Mouse (Mus musculus) forebrain, embryonic 11.5 days (tissue): Measurements from ENCODE around the gene Iqschfp. TPM values are rescaled to one million over a fixed set of nuclear protein-coding genes. Genes with fewer than 3 reads are reported as not detected.

Experiments
- ATAC-seq: fragments of 200-750 bp; cut with Nextera tagmentation; replicated peaks from 2 replicates; pipeline ENCODE4 v1.8.0; 2017; ENCODE audit warnings: moderate TSS enrichment; ENCODE audit not compliant: low FRiP score
- DNase-seq: peaks from one replicate; pipeline ENCODE4 v3.0.0-alpha.2; 2017; ENCODE audit warnings: low spot score
- H3K27ac ChIP-seq: fragments of 300-500 bp; sonication (generic); 2 replicates; pipeline ENCODE4 v1.5.1; 2014; ENCODE audit warnings: low read depth, low read length
- H3K27me3 ChIP-seq: fragments of 300-500 bp; sonication (generic); 2 replicates; pipeline ENCODE4 v1.6.1; 2014; ENCODE audit warnings: mild to moderate bottlenecking, low read length, mixed read lengths; ENCODE audit not compliant: control insufficient read depth, insufficient read depth
- H3K36me3 ChIP-seq: fragments of 300-500 bp; sonication (generic); 2 replicates; pipeline ENCODE4 v1.6.1; 2014; ENCODE audit warnings: mild to moderate bottlenecking, low read length, moderate library complexity, mixed read lengths; ENCODE audit not compliant: control insufficient read depth, insufficient read depth
- H3K4me1 ChIP-seq: fragments of 300-500 bp; sonication (generic); replicated peaks from 2 replicates; pipeline ENCODE4 v1.6.1; 2014; ENCODE audit warnings: low read length, mixed read lengths; ENCODE audit not compliant: control insufficient read depth, insufficient read depth
- H3K4me2 ChIP-seq: fragments of 300-500 bp; sonication (generic); 2 replicates; pipeline ENCODE4 v1.6.1; 2014; ENCODE audit warnings: low read depth, mild to moderate bottlenecking, low read length, moderate library complexity, mixed read lengths; ENCODE audit not compliant: severe bottlenecking
- H3K4me3 ChIP-seq: fragments of 300-500 bp; sonication (generic); 2 replicates; pipeline ENCODE4 v1.5.1; 2014; ENCODE audit warnings: low read depth, low read length
- H3K9ac ChIP-seq: fragments of 300-500 bp; sonication (generic); 2 replicates; pipeline ENCODE4 v1.6.1; 2014; ENCODE audit warnings: low read length
- H3K9me3 ChIP-seq: fragments of 300-500 bp; sonication (generic); 2 replicates; pipeline ENCODE4 v1.6.1; 2016; ENCODE audit warnings: low read length, mixed read lengths; ENCODE audit not compliant: control insufficient read depth
- WGBS: fragments of 180-500 bp; shearing (Covaris S2); extraction: QIAGEN DNeasy Blood & Tissue Kit; methylation state at CpG from one replicate; pipeline ENCODE4 v1.1.7; 2014; 5-methylcytosine and 5-hydroxymethylcytosine counted together
- polyA plus RNA-seq: library from polyadenylated mRNA; unstranded; fragments of >200 nt; fragmentation: Nextera tagmentation; extraction: Ambion mirVana; gene quantifications from 2 replicates; pipeline ENCODE4 v1.2.1, GENCODE M21; 2014

Iqschfp gene
- polyA plus RNA-seq, 1 experiment from 2014 or later, result 1.3 TPM

DNA sequence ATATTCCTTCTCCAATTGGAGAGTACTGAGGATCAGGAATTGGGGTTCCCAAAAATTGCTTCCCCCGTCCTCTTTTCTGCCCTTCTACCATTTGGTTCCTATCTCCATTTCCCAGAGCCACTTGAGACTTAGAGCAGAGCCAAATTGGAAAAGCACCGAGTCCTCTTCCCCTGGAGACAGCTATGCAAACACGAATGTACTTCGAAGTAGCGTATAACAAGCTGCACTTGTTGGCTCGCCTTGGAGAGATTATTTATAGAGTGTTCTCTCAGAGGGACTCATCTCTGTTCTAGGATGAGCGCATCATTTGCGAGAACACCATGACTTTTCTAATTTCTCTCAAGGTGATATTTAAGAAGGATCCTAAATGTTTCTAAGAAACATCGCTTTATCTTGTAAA, 710.9 kb downstream of the Iqschfp start:
- H3K4me2 ChIP-seq, result no peak overlapping the region
- H3K36me3 ChIP-seq, result no peaks in the 10 kb centered on the region
- H3K4me3 ChIP-seq, result no peak overlapping the region
- no peak overlapping the region for H3K27ac ChIP-seq
- no peaks in the 10 kb centered on the region for H3K4me1 ChIP-seq
- DNase-seq (no peak), ATAC-seq (no peak)
- no peaks in the 10 kb centered on the region for H3K9me3 ChIP-seq
- WGBS, result 92% methylated on average over 9 of the region's 9 CpGs
- no peaks in the 10 kb centered on the region for H3K27me3 ChIP-seq
- H3K9ac ChIP-seq, result no peak overlapping the region

DNA sequence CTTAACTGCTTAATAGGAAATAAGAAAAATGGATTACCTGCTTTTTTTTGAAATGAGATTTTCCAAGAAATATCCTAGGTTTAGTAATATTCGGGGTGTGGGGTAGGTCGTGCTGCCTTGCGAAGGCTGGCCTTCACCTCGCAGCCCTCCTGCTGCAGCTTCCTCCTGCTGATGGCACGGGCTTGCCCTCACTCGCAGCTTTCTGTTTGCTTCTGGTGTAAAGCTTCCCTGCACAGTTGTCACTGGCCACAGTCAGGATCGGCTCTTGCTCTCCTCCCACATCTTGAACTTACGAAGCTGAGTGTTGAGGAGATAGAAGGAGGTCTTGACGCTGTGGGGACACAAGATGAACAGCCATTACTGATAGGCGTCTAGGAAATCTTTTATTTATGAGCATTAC, 712.4 kb downstream of the Iqschfp start:
- H3K4me3 ChIP-seq, result no peak overlapping the region
- H3K4me1 ChIP-seq, result no peaks in the 10 kb centered on the region
- H3K4me2 ChIP-seq, result no peak overlapping the region
- H3K9me3 ChIP-seq, result no peaks in the 10 kb centered on the region
- 77% methylated on average over 10 of the region's 10 CpGs for whole genome bisulfite sequencing
- ATAC-seq, result no peak
- no peak for DNase-seq
- no peaks in the 10 kb centered on the region for H3K27me3 ChIP-seq
- H3K36me3 ChIP-seq, result no peaks in the 10 kb centered on the region
- H3K9ac ChIP-seq, result no peak overlapping the region
- H3K27ac ChIP-seq, result no peak overlapping the region

DNA sequence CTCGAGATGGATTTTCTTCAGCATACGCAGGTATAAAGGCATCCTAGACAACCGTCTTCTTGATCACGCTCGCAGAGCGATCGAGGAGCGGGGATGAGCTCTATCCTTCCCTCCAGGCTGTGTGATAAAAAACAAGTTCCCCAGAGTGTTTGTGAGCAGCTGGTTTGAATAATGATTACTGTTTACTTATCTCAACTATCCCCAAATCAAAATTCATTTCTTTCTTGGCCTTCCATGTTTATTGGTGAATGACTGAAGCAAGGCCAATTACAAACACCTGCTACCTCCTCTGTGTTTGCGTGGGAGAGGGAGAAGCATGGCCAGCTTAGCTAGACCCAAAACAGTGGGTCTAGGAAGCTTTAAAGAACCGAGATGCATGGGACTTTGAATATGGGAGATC, 712.9 kb downstream of the Iqschfp start:
- Histone ChIP-seq H3K27me3 (no peaks in the 10 kb centered on the region), H3K4me1 (no peaks in the 10 kb centered on the region), H3K9me3 (no peaks in the 10 kb centered on the region), H3K4me2 (no peak overlapping the region), H3K36me3 (no peaks in the 10 kb centered on the region), H3K9ac (no peak overlapping the region), H3K27ac (no peak overlapping the region), H3K4me3 (no peak overlapping the region)
- DNase-seq (no peak), ATAC-seq (no peak)
- WGBS, result 87% methylated on average over 10 of the region's 10 CpGs

DNA sequence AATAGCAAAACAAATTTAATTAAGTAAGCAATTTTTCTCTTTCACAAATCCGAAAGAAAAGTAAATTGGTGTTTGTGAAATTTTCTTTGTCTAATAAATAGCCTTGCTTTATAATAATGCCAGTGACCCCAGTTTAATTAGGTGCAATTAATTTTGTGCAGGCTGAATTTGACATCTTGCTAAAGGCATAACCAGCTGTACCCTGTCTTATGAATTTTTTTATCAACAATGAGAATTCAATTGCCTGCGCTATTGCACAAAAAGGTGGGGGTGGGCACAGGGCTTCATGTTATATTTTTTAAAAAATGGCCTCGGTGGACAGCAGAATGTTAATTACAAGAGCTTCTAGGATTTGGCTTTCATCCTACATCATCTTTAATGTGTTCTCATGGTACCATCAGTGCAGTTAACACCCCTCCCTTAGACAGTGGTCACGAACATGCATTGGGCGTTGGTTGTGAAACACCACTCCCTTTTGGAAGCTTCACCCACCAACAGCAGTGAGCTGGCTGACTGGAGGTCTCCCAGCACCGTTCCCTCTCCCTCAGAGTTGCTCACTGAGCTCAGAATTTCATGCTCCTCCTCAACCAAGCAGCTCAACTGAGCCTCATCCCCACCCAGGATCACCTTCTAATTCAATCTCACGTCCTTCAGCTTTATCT, 714.0 kb downstream of the Iqschfp start:
- no peak for DNase-seq
- ATAC-seq, result no peak
- no peaks in the 10 kb centered on the region for H3K27me3 ChIP-seq
- H3K9ac ChIP-seq, result no peak overlapping the region
- H3K27ac ChIP-seq, result no peak overlapping the region
- H3K4me1 ChIP-seq, result no peaks in the 10 kb centered on the region
- no peaks in the 10 kb centered on the region for H3K9me3 ChIP-seq
- H3K4me2 ChIP-seq, result no peak overlapping the region
- WGBS, result 81% methylated on average over 7 of the region's 7 CpGs
- no peaks in the 10 kb centered on the region for H3K36me3 ChIP-seq
- no peak overlapping the region for H3K4me3 ChIP-seq

DNA sequence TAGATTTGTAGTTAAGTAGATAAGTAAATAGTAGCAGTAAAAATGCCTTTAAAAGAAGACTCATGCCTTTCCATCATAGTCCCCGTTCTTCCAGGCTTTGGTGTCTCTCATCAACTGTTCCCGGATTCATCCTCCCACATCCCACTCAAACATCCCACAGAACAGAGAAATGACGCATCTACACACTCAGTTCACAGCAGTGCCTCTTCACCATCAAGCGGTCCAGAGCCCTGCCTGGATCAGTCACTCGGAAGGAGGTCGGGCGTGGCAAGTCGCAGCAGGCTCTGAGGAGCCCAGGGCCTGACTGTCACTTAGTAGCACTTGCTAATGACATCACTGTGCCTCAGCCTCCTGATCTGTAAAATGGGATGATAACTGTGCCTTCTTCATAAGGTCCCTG, 714.7 kb downstream of the Iqschfp start:
- Histone ChIP-seq H3K36me3 (no peaks in the 10 kb centered on the region), H3K9me3 (no peaks in the 10 kb centered on the region), H3K27ac (no peak overlapping the region), H3K4me2 (no peak overlapping the region), H3K4me3 (no peak overlapping the region), H3K4me1 (no peaks in the 10 kb centered on the region), H3K9ac (no peak overlapping the region), H3K27me3 (no peaks in the 10 kb centered on the region)
- WGBS, result 95% methylated on average over 8 of the region's 8 CpGs
- DNase-seq, result no peak
- no peak for ATAC-seq

DNA sequence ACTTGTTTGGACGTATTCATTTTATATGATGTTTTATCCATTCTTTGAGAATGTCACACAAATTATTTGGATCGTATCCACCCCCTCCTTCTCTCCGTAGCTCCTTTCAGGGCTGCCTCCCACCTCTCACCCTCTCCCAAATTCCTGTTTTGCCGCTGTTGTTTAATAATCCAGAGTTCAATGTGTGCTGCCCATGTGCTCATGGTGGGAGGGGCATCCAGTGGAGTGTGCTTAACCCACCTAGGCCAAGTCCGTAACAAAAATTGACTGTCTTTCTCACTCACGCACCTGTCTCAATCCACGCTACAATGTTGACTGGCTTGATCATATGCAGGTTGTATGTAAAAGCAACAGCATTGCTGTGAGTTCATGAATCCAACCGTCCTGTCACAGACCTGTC, 715.3 kb downstream of the Iqschfp start:
- 92% methylated on average over 8 of the region's 8 CpGs for WGBS
- no peak overlapping the region for H3K4me3 ChIP-seq
- no peak overlapping the region for H3K27ac ChIP-seq
- H3K36me3 ChIP-seq, result no peaks in the 10 kb centered on the region
- ATAC-seq (no peak), DNase-seq (no peak)
- no peak overlapping the region for H3K4me2 ChIP-seq
- H3K27me3 ChIP-seq, result no peaks in the 10 kb centered on the region
- H3K9me3 ChIP-seq, result no peaks in the 10 kb centered on the region
- no peak overlapping the region for H3K9ac ChIP-seq
- no peaks in the 10 kb centered on the region for H3K4me1 ChIP-seq

DNA sequence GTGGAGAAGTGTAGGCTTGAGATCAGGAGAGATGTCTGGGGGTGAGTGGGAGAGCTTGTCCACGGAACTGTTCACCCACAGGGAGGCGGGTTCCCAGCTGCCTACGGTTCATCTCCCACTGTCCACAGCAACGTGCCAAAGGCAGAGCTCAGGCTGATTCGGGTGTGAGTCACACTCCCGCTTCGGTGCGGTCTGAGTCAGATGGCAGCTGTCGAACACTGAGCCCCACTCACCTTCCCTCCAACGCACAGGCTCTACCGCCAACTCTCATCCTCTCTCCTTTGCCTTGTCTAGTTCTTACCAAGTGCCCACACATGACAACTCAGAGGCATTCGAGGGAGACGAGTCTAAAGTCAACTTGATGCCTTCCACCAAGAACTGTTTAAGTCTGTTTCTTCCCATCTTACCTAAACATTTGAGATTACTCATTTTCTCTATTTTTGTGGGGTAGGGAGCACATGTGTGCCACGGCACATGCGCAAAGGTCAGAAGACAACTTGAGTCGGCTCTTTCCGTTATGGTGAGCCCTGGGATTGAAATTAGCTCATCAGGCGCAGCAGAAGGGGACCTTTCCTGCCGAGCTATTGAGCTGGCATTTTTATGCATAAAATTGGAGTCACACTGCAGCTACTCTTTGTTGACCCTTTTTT, 716.9 kb downstream of the Iqschfp start:
- WGBS, result 83% methylated on average over 19 of the region's 19 CpGs
- DNase-seq, result no peak
- H3K9ac ChIP-seq, result no peak overlapping the region
- H3K4me2 ChIP-seq, result no peak overlapping the region
- H3K9me3 ChIP-seq, result no peaks in the 10 kb centered on the region
- H3K4me1 ChIP-seq, result 0 out of 2 replicates have a peak, but pooled peaks cover 1% of the 10 kb centered on the region
- no peak overlapping the region for H3K27ac ChIP-seq
- H3K36me3 ChIP-seq, result no peaks in the 10 kb centered on the region
- no peak for ATAC-seq
- H3K4me3 ChIP-seq, result no peak overlapping the region
- no peaks in the 10 kb centered on the region for H3K27me3 ChIP-seq

DNA sequence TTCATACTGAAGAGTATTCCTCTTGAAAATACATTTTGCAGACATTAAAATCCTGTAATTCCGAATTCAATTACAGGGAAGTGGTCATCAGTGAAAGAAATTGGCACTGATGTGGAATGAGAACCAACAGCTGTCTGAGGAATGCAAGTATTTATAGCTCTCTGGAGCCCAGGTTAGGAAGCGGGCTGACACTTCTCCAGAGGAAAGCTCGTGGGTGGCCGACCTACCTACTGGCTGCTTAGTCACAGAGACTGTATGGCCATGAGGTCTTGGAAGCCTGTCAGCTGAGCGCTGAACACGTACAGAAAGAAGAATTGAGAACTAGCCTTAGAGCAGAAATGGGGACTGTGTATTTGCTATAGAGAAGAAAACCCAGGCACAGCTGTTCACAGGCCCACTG, 718.0 kb downstream of the Iqschfp start:
- Histone ChIP-seq H3K4me3 (no peak overlapping the region), H3K4me1 (0 out of 2 replicates have a peak, but pooled peaks cover 3% of the 10 kb centered on the region), H3K36me3 (no peaks in the 10 kb centered on the region), H3K27ac (no peak overlapping the region), H3K9ac (no peak overlapping the region), H3K4me2 (no peak overlapping the region), H3K9me3 (no peaks in the 10 kb centered on the region), H3K27me3 (no peaks in the 10 kb centered on the region)
- no peak for DNase-seq
- 88% methylated on average over 6 of the region's 6 CpGs for WGBS
- ATAC-seq, result no peak
